Mouse (Mus musculus) 3134 (cell line): ENCODE data around the gene Ess2.

ENCODE experiments used
- DNase-seq: peaks from one replicate; pipeline ENCODE4 v3.0.0-alpha.2; 2011; ENCODE audit warnings: low spot score; ENCODE audit not compliant: insufficient read length; ENCODE audit errors: extremely low read depth

The Ess2 gene

GRCm38 (mm10) chr16:17865293-17865692 lies 45.9 kb downstream of the Ess2 start:
- DNase-seq, result no peak

GRCm38 (mm10) chr16:17858592-17858991 lies 52.6 kb downstream of the Ess2 start:
- no peak for DNase-seq

GRCm38 (mm10) chr16:17857157-17857556 lies 54.0 kb downstream of the Ess2 start:
- DNase-seq, result no peak

- DNase-seq, result no peak
These were observed 57.9 kb downstream of the Ess2 start for GRCm38 (mm10) chr16:17853263-17853662.

- DNase-seq, result no peak
These were observed 59.3 kb downstream of the Ess2 start for GRCm38 (mm10) chr16:17851860-17852259.

- no peak for DNase-seq
These were observed 59.8 kb downstream of the Ess2 start for GRCm38 (mm10) chr16:17851331-17851730.
